Comparison of ENCODE assay signal across 13 mouse cellular contexts in the genomic region with DNA sequence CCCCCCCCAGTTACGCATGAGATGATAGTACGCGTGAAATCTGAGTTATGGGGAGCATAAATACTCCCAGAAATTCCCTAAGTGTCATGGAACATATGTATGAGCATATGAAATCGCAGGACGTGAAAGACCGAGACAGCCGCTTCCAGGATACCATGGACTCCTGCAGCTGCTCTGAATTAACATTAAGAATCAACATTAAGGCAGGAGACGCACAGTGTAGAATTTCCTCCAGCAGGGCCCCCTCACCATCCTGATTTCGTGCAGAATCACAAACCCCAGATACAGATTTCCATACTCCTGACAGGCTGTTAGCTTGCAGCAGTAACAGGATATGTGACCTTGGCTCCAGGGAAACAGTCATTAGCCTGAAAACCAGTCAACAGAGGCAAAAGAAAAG.
A peak's percentile ranks its signal among the peaks of the same experiment; 100 is the strongest.
DNase-seq lines count a peak whose midpoint lies in the region; ATAC-seq and TF ChIP-seq lines count a peak whose summit lies in the region.
"Had no signal": no experiment of that assay in that cellular context is flagged by ENCODE, and none has a peak within 500 bp of the region (broad histone marks: within the 10 kb centered on the region; RNA-seq: fewer than 3 reads in every experiment).

No protein-coding gene starts in this region.

- no peaks in the 10 kb centered on the region for H3K9me3 ChIP-seq in forebrain, embryonic 15.5 days
- no peaks in the 10 kb centered on the region for H3K9me3 ChIP-seq in forebrain, embryonic 10.5 days
- H3K9me3 ChIP-seq in lung, embryonic 14.5 days (ENCODE audit: low read depth, low read length): no peaks in the 10 kb centered on the region
- no peaks in the 10 kb centered on the region for H3K9me3 ChIP-seq in intestine, embryonic 15.5 days
- no peaks in the 10 kb centered on the region for H3K9me3 ChIP-seq in stomach, postnatal 0 days (ENCODE audit: control insufficient read depth, low read length)
- H3K9me3 ChIP-seq: G1E had no signal

- no peak for TF ChIP-seq EP300 in stomach, postnatal 0 days (optimal IDR thresholded peaks at IDR 0.05)

- H3K36me3 ChIP-seq in forebrain, embryonic 15.5 days: no peaks in the 10 kb centered on the region
- H3K36me3 ChIP-seq in forebrain, embryonic 10.5 days (replicated peaks): no peaks in the 10 kb centered on the region
- H3K36me3 ChIP-seq in lung, embryonic 14.5 days (ENCODE audit: insufficient read depth): no peaks in the 10 kb centered on the region
- no peaks in the 10 kb centered on the region for H3K36me3 ChIP-seq in intestine, embryonic 15.5 days
- H3K36me3 ChIP-seq in stomach, postnatal 0 days (ENCODE audit: control insufficient read depth, insufficient read depth, low read length): no peaks in the 10 kb centered on the region
- H3K36me3 ChIP-seq: G1E had no signal

- no peak for TF ChIP-seq CTCF in lung, embryonic 14.5 days (IDR thresholded peaks at IDR 0.05; ENCODE audit: low read depth)
- 0 out of 2 replicates have a peak, but pooled peaks have one; percentile 4 for TF ChIP-seq CTCF in stomach, postnatal 0 days (IDR thresholded peaks at IDR 0.05; ENCODE audit: low read depth)

- H3K4me3 ChIP-seq in forebrain, embryonic 15.5 days: no peak overlapping the region
- no peak overlapping the region for H3K4me3 ChIP-seq in forebrain, embryonic 10.5 days
- no peak overlapping the region for H3K4me3 ChIP-seq in lung, embryonic 14.5 days (ENCODE audit: low read depth, low read length)
- no peak overlapping the region for H3K4me3 ChIP-seq in intestine, embryonic 15.5 days (replicated peaks)
- no peak overlapping the region for H3K4me3 ChIP-seq in stomach, postnatal 0 days (ENCODE audit: low read depth, low read length)
- H3K4me3 ChIP-seq: erythroblast, embryonic 14.5 days had no signal

- no peak overlapping the region for H3K4me2 ChIP-seq in forebrain, embryonic 15.5 days (replicated peaks)
- H3K4me2 ChIP-seq in lung, embryonic 14.5 days: no peak overlapping the region
- no peak overlapping the region for H3K4me2 ChIP-seq in intestine, embryonic 15.5 days (replicated peaks)
- no peak overlapping the region for H3K4me2 ChIP-seq in stomach, postnatal 0 days (replicated peaks; ENCODE audit: low read depth)

- H3K27ac ChIP-seq in forebrain, embryonic 15.5 days (replicated peaks): no peak overlapping the region
- H3K27ac ChIP-seq in forebrain, embryonic 10.5 days: no peak overlapping the region
- no peak overlapping the region for H3K27ac ChIP-seq in lung, embryonic 14.5 days (ENCODE audit: low read depth)
- peak overlapping the region; percentile 32; the same call in 1 of the 2 replicates for H3K27ac ChIP-seq in intestine, embryonic 15.5 days
- no peak overlapping the region for H3K27ac ChIP-seq in stomach, postnatal 0 days (replicated peaks)

- ATAC-seq in forebrain, embryonic 15.5 days (replicated peaks): peak; percentile 57; the same call in 1 of the 2 replicates
- no peak for ATAC-seq in lung, embryonic 14.5 days (ENCODE audit: insufficient read depth)
- ATAC-seq in intestine, embryonic 15.5 days: peak; percentile 41; the same call in 1 of the 2 replicates
- ATAC-seq in stomach, postnatal 0 days (ENCODE audit: low FRiP score, low TSS enrichment): no peak

- no peak overlapping the region for H3K9ac ChIP-seq in forebrain, embryonic 15.5 days (replicated peaks)
- H3K9ac ChIP-seq in lung, embryonic 14.5 days: no peak overlapping the region
- H3K9ac ChIP-seq in intestine, embryonic 15.5 days: no peak overlapping the region
- H3K9ac ChIP-seq in stomach, postnatal 0 days (ENCODE audit: low read length): no peak overlapping the region

- DNase-seq in forebrain, embryonic 10.5 days (ENCODE audit: extremely low spot score, low spot score): no peak
- peak; percentile 37 for DNase-seq in lung, embryonic 14.5 days
- no peak for DNase-seq in lung, postnatal 4 days
- DNase-seq in stomach, postnatal 0 days (ENCODE audit: low spot score): no peak
- DNase-seq in thymus, postnatal 14 days: no peak
- DNase-seq in urinary bladder, postnatal 14 days (ENCODE audit: low spot score): no peak
- DNase-seq: cerebellum, adult 8-10 months; gastrocnemius, postnatal 25 days; lung, adult 18-20 months had no signal

- peaks cover 21% of the 10 kb centered on the region for H3K4me1 ChIP-seq in forebrain, embryonic 15.5 days
- H3K4me1 ChIP-seq in forebrain, embryonic 10.5 days: peaks cover 36% of the 10 kb centered on the region
- H3K4me1 ChIP-seq in lung, embryonic 14.5 days (ENCODE audit: insufficient read depth): peaks cover 4% of the 10 kb centered on the region; the same call in 1 of the 2 replicates
- peaks cover 13% of the 10 kb centered on the region for H3K4me1 ChIP-seq in intestine, embryonic 15.5 days (replicated peaks)
- H3K4me1 ChIP-seq in stomach, postnatal 0 days (replicated peaks; ENCODE audit: control insufficient read depth, insufficient read depth): no peaks in the 10 kb centered on the region; the same call in 1 of the 2 replicates

- H3K27me3 ChIP-seq in forebrain, embryonic 15.5 days: no peaks in the 10 kb centered on the region
- H3K27me3 ChIP-seq in forebrain, embryonic 10.5 days (ENCODE audit: poor library complexity, severe bottlenecking): no peaks in the 10 kb centered on the region
- no peaks in the 10 kb centered on the region for H3K27me3 ChIP-seq in lung, embryonic 14.5 days (ENCODE audit: insufficient read depth, low read length)
- no peaks in the 10 kb centered on the region for H3K27me3 ChIP-seq in intestine, embryonic 15.5 days (replicated peaks)
- no peaks in the 10 kb centered on the region for H3K27me3 ChIP-seq in stomach, postnatal 0 days (ENCODE audit: control insufficient read depth, insufficient read depth, low read length)

- 63% methylated on average over 9 of the region's 9 CpGs for WGBS in forebrain, embryonic 15.5 days
- 75% methylated on average over 9 of the region's 9 CpGs for WGBS in forebrain, embryonic 10.5 days
- WGBS in lung, embryonic 14.5 days: 50% methylated on average over 9 of the region's 9 CpGs
- 40% methylated on average over 9 of the region's 9 CpGs for WGBS in intestine, embryonic 15.5 days
- 46% methylated on average over 9 of the region's 9 CpGs for WGBS in stomach, postnatal 0 days

Comparison
In these comparisons a context has a peak if more than half of its experiments do, and no peak if none do; other contexts are left out.
1. ATAC-seq: peak in forebrain, embryonic 15.5 days (single experiment) and intestine, embryonic 15.5 days (single experiment); none in lung, embryonic 14.5 days (single experiment) and stomach, postnatal 0 days (single experiment).